Mouse (Mus musculus) left cerebral cortex, postnatal 14 days (tissue): ENCODE data around the gene Rad54l2. TPM values are rescaled to one million over a fixed set of nuclear protein-coding genes. Genes with fewer than 3 reads are reported as not detected.
A peak's percentile ranks its signal among the peaks of the same experiment; 100 is the strongest.

Source experiments
- DNase-seq, 2 experiments: peaks; one replicate each; pipeline ENCODE4 v3.0.0; 2021 to 2022; ENCODE audit warnings: low spot score in 2 of 2, mixed read lengths in 1 of 2
- intact Hi-C: fragments of 180-260 bp; cut with DNase I; formaldehyde crosslinking; loops from one replicate; pipeline ENCODE4 v1.15.1; 2025
- long read RNA-seq, 2 experiments: library from polyadenylated mRNA; stranded (forward); transcript quantifications; one replicate each; pipeline ENCODE4 v2.0.0; 2021
- total RNA-seq, 2 experiments: library from RNA; stranded (reverse); gene quantifications; 2 replicates each; pipeline ENCODE4 v1.2.3; 2021

The Rad54l2 gene
- 10 to 100 TPM; 18.4 to 18.9 TPM for total RNA-seq
- long read RNA-seq, experiment 1, partial matches to known transcripts = 0 of 3 reads
- long read RNA-seq, experiment 1, other reads (novel, unspliced or antisense) = 3 of 3 reads
- long read RNA-seq, experiment 2 = 0 reads

DNA sequence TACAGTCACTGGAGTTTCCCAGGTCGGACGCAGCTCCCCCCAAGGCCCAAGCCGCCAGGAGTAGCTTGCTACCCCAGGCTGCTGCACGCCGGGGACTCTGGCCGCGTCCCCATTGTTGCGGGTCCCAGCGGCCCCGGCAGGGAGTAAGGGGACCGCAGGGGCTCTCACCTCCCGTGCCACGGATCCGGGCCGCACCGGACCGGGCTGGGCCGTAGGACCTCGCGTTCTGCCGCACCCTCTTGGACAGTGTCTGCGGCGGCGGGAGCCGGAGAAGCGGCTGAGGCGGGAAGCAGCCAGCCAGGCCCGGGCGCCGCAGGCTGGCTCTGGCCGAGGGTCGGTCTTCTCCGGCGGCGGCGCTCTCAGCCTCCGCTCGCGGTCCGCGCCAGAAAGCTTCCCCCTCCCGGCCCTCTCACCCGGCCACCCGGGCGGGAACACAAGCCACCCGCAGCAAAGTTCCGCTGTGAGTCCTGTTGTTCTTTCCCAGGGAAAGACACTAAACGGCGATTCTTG is at the start of gene Rad54l2:
Rad54l2 (minus strand) TSS at position 383 of the 510 bp plus-strand sequence.
- intact Hi-C loops = no loop called here

DNA sequence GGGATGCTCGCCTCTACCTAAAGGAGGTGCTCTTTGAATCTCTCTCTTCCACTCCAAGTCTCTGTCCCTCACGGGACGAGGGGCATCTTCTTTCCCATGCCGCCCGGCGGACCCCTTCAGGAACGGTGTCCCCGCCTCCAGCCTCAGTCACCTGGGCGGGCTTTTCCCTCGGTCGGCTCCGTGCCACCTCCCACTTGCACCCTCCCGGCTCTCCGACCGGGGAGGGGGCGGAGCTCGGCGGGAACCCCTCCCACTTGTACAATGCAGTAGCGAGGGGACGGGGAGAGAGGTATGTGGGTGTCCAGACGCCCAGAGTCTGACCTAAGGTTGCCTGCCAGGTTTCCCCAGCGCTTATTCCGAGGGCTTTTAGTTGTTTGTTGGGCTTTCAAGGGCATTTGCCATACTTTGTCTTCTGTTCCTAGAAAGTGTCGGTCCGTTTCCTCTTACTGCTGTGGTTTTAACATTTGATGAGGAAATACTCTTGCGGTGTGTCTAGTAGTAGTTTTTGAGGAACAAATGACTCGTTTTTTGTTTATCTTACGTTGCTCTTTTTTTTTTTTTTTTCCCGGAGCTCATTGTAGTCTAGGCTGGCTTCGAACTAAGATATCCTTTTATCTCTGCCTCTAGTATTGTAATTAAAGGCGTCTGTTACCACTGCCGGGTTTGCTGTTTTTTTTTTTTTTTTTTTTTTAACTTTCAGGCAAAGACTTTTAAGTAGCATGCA is 33.5 kb upstream of the Rad54l2 start:
- peak; percentile 59 to 75 for DNase-seq
- intact Hi-C loops = loop anchor here (5.0 kb wide), 1 partner anchor 135 kb away; the partner anchor contains the start of gene Tex264

More for the DNA sequence above, at the start of gene Rad54l2:
- DNase-seq = peak; percentile 64 to 85

DNA sequence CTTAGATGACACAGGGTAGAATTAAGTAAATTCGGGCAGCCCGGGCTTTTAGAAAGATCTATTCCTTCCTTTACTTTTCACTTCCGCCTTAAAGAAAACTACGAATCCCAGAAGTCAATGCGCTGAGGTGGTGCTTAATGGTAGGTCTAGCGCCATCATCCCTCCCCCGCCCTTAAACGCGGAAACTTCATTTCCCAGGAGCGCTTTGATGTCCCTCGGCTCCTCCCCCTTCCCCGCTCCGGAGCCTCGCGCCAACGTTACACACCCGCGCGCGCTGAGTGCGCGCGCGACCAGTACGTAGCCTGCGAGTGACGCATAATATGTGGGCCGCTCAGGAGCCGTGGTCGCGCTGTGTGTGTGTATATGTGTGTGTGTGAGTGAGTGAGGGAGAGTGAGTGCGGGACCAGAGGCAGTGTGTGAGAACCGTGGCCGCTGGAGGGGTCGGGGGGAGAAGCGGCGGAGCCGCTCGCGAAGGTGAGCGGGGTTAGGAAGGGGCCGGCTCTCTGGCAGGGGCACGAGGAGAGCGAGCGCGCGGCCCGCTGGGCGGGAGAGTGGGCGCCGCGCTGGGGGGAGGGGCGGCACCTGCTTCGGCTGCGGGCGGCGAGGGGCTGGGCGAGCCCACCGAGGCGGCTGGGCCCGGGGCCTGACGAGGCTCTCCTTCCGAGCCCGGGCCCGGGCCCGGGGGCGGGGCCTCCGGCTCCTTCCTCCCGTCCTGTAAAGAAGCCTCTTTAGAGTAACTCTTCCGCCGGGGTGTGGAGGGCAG is 32.8 kb upstream of the Rad54l2 start, which contains the start of gene Dcaf1:
Dcaf1 (plus strand) TSS at position 257 of the 763 bp plus-strand sequence.
- peak; percentile 93 to 97 for DNase-seq
- intact Hi-C loops = loop anchor here (5.0 kb wide), 1 partner anchor 134 kb away; the partner anchor contains the start of gene Tex264

DNA sequence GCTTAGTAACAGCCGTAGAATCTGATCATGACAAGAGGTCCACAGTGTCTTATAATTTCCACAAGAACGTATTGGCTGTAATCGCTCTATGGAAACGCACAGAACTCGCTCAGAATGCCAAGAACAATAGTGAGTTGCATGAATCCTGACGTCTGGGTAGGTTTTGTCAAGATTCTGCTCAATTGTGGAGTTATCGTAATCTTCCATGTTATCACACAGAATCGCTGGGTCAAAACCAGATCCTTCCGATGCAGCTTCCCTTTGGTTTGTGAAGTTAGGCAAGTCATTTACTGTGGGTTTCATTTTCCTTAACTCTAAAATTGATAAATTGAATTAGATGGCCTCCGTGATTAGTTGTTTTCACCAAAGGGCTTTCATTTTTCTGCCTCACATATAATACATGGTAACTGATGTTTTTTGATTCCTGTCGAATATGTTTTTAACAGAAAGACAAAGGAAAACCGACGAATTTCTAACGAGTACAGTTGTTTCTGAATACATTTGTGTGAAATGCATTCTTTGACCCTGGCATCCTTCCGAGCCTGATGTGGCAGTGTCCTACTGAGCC is 32.1 kb upstream of the Rad54l2 start:
- peak in 1 of 2 experiments; percentile 4 for DNase-seq
- intact Hi-C loops = loop anchor here (5.0 kb wide), 1 partner anchor 134 kb away; the partner anchor contains the start of gene Tex264

DNA sequence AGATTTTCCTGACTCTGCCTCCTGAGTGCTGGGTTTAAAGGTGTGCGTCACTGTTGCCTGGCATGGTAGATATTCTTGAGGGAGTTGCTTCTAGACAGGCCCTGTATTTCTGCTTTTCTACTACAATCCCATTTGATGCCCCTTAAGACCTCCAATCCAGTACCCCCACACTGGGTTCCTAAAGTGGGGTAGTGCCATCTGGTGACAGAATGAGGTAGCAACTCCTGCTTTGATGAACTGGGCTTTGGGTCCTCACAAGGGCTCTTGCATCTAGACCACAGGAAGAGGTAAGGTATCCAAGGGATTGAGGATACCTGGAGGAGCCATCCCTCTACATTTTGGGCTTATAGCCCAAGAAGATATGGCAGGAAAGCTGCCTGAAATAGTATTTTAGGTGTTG is 30.2 kb upstream of the Rad54l2 start:
- peak in 1 of 2 experiments; percentile 15 for DNase-seq
- intact Hi-C loops = no loop called here

DNA sequence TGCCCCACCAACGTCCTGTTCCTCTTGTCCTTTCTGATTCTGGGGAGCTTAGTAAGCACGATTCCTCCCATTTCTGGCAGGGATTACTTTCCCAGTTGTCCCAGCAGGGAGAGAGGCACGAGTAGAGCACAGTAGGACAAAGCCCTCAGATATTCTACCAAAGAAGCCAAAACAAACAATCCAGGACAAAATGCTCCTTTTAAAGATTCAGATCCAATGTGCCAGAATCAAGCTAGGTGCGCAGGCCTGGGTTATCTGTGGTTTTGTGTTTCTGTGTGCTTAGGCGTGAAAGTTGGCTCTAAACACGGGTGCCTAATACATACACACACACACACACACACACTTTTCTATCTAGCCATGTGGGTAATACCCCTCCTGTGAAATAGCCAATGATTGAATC is 29.2 kb upstream of the Rad54l2 start:
- intact Hi-C loops = no loop called here
- no peak for DNase-seq

DNA sequence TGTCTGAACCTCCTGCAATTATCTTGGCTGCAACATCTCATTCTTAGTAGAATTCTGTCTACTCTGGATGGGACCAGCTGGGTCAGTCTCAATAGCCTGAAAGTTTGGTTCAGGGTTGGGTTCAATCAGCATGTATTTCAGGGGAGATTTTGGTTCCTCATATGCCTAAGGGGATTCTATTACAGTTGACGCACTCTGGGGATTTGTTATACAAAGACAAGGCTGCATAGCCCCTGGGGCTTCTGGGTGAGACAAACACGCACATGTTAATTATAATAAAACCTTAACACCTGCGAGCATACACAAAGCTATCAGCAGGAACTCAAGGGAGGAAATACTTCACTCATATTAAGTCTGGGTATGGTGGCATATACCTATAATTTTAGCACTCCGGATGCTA is 17.5 kb upstream of the Rad54l2 start:
- DNase-seq = no peak
- intact Hi-C loops = no loop called here

DNA sequence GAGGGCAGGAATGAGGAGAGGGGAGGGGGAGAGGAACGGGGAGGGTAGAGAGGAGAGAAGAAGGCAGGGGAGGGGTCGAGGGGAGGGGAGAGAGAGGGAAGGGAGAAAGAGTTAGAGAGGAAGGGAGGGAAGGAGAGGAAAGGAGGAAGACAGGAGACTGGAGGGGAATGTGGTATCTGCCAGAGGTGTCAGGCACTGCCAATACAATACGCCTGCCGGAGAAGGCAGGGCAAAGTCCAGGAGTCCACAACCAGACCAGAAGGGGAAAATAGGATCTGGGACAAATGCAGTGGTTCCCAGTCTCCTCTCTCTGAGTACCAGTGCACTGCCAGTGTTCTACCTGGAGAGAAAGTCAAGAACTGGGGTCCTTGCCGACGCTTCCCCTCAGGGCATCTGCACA is 1.8 kb upstream of the Rad54l2 start:
- intact Hi-C loops = no loop called here

DNA sequence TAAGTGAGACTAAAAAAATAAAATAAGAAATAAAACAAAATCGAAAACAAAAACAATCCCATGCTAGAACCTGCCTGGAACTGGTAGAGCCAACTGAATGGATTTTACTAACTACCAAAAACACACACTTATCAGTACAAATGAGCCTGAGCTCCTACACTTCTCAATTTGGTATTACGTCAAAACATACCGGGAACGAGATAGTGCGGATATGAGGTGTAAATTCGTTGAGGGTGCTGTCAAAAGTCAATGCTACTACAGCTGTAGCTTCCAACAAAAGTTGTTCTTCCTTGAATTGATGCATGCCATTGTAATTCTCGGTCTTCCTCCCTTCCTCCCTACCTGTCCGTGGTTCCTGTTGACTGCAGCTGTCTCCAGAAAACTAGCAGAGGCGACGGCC is 369 bp upstream of the Rad54l2 start:
- intact Hi-C loops = no loop called here
- no peak for DNase-seq

More for the DNA sequence above, 1.8 kb upstream of the Rad54l2 start:
- no peak for DNase-seq

DNA sequence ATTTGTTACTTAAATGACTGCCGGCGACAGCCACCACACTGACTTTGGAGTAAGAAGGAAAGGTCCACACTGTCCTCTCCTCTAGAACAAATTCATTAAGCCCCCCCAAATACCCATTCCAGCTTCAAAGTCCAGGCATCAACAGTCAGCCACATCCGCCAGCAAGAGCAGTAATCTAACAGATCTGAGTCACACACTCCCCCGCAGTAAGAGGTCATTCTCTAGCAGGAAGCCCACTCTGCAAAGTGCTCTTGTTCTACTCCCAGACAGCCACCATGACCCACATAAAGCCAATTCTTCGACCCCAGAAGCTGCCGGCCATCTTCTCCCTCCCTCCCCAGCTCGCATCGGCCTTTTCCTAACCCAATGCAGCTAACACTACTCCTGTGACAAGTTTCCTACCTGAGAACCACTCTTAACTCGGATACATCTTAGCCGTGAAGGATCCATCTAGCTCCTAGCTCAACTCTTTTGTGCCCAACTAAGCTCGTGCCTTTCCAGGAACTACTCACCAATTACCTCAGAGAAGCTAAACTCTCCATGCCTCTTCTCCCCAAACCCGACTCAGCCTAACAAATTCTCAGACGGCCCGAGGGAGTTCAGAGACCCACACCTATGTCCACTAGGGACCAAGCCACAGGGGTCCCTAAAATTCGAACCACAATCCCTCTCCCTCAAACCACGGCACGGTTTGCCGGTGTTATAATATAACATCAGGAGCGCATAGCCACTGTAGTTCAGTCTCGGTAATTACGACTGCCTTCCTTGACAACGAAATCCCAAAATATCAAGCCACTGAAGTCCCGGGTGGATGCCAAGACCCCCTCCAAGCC is 799 bp downstream of the Rad54l2 start:
- intact Hi-C loops = no loop called here
- peak; percentile 1 to 4 for DNase-seq

DNA sequence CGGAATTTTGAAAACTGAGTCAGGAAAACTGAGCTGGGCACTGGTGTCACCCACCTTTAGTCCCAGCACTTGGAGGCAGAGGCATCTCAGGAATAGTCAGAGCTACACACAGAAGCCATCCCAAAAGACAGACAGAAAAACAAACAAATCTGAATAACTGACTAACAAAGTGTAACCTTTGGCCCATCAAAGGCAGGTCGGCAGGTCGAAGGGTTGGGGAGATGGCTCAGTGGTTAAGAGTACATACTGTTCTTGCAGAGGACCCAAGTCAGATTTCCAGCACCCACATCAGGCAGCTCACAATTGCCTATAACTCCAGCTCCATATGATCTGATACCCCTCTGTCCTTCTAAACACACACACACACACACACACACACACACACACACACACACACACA is 3.8 kb downstream of the Rad54l2 start:
- intact Hi-C loops = no loop called here
- no peak for DNase-seq

DNA sequence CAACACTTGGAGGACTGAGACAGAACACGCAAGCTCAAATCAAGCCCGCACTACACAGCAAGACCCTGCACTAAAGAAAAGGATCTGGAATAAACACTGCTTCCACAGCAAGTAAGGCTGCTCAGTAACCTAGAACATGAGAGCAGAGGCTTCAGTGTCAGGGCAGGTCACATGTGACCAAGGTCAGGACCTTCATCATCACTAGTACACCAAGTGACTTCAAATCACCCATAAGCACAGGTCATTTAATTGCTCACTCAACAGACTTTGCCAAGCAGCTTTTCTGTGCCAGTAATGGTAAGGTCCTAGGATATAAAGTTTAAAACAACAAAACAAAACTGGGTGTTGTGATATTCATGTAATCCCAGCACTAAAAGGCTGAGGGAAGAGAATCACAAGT is 5.4 kb downstream of the Rad54l2 start:
- intact Hi-C loops = no loop called here
- DNase-seq = no peak

DNA sequence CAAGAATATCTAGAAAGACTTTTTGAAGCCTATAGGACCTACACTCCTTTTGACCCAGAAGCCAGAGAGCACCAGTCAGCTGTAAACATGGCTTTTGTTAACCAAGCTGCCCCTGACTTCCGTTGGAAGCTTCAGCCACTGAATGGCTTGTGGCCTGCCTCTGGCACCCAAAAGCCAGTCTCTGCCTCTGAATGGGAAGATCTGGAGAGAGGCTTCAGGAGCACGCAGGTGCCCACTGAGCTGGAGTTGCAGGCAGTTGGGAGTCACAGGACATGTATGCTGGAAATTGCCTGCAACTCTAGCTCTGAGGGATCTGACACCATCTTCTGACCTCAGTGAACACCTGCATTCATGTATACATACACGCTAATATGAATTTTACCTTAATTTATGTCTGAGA is 8.9 kb downstream of the Rad54l2 start:
- intact Hi-C loops = no loop called here

DNA sequence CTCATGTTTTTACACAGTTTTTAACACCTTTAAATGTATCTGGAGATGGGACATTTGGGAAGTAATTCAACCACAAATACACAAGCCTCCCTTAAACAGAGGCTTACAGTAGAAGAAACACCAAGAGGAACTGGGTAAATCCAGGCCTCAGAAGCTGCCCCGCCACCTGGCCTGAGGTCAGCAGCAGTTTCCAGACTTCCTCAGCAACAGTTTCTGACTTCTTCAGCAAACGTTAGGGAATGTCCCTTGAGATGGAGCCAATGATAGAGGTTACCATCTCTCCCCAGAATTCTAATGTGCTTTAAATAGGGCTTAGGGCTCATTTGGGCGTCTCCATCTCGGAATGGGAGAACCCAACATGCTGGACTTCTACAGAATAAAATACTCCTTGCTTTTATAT is 10.7 kb downstream of the Rad54l2 start:
- DNase-seq = no peak
- intact Hi-C loops = no loop called here

More for the DNA sequence above, 8.9 kb downstream of the Rad54l2 start:
- DNase-seq = no peak

DNA sequence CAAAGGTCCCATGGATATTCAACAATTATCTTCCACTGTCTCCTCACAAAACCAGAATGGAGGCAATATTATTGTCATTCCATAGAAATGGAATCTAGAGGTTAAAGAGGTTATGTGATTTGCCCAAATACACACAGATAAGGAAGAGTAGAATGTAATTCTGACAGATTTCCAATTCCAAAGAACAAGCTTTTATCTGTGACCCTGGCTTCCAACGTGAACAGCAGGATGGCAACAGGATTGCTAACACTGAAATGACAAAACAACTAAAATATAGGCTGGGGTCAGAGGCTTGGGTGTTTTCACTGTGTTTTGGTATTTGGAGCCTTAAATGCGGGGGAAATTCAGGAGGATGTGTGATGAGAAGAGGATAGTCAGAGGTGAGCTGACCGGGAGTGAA is 11.6 kb downstream of the Rad54l2 start:
- intact Hi-C loops = no loop called here
- no peak for DNase-seq

DNA sequence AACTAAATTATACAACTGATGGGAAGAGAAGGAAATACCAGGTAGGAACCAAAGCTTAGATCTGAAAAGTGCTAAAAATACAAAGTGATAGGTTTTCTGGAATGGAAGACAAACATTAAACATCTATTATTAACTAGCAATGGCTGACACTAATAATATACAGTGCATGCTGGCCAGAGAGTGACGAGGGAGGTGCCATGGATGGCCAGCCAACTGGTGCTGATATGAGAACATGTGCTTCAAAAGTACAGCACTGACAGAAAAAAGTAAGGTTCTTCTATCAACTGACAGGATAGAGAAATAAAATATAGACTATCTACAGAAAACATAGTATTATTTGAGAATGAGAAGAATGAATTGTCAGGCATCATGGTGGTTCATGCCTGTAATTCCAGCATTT is 12.9 kb downstream of the Rad54l2 start:
- DNase-seq = no peak
- intact Hi-C loops = no loop called here

DNA sequence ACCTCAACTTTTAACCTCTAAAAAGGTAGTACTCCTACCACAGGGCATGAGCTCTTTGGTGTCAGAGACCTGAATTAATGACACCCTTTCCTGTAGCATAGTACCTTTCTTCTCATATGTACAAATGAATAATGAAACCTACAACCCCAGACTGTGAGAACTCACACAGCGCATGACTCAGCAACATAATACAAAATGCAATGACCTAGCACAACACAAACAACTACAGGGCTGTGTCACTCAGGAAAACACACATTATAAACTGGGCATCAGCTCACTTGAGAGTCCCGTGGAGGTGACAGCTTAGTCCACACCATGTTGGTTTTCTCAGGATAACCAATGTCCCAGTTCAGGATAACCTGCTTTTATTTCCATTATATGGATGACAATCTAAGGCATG is 17.2 kb downstream of the Rad54l2 start:
- no peak for DNase-seq
- intact Hi-C loops = no loop called here

DNA sequence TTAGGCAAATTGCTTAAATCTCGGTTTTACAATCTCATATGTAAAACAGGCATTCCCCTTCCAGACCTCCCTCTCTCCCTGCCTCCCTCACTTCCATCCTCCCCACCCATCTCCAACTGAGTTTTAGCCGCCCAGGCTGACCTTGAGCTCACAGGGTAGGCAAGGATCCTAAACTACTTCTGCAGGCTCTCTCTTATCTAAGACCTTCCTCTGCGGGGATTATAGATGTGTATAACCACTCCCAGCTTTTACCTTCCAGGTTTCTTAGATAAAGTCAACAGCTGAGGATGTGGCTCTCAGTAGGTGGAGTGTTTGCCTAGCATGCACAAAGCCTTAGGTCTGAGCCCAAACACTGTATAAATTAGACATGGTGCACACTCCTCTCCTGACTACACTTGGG is 18.8 kb downstream of the Rad54l2 start:
- DNase-seq = no peak
- intact Hi-C loops = no loop called here

DNA sequence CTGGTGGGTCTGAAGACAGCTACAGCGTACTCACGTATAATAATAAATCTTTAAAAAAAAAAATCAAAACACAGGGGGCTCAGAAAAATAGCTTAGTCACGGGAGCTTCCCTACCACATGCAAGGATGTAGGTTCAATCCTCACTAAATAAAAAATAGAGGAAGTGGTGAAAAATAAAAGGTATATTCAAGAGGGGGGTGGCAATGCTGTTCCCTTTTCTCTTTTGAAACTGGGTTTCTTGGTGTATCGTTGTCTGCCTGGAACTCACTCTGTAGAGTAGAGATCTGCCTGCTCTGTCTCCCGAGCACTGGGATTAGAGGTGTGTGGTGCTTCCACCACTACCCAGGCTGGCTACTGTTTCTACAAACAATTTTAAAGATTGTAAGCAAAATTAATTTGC is 19.2 kb downstream of the Rad54l2 start:
- intact Hi-C loops = no loop called here
- DNase-seq = no peak
